Mouse (Mus musculus): ENCODE measurements around the gene Fv1. TPM values are rescaled to one million over a fixed set of nuclear protein-coding genes. Genes with fewer than 3 reads are reported as not detected.
A peak's percentile ranks its signal among the peaks of the same experiment; 100 is the strongest.
"Not testable (repeated sequence)": the region's sequence is repeated elsewhere in the genome, so short reads cannot be mapped to it uniquely, and the experiment has no call there.

Gene Fv1
- polyA plus RNA-seq (2016; fragmentation: Nextera tagmentation; extraction: Ambion mirVana): 15.4 and 16.4 TPM in 2 replicates

DNA sequence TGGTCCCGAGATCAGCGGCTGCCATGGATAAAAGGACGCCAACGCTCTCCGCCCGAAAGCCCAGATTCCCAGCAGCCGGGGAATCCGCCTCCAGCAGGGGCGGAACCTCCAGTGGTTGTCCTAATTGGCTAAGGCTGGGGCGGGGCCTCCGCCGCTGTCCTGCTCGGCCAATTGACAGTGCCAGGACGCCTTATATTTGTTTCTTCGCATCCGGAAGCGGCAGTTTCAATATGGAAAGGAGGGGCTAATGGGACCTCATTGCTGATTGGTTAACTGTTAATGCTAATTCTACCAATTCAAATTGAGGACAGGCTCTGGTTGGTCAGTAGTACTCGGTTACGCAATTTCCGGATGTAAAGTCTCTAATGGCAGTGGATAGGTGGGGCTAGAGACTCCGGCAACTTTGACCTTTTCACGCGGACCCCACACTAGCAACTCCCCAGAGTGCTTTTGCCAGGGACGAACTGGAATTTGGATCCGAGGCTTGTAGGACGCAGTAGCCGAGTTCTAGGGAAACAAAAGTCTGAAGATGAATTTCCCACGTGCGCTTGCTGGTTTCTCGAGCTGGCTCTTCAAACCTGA, at the start of gene Fv1, which contains the start of gene Miip:
Gene Fv1, plus strand, starts transcription at position 530 of the 582 bp plus-strand sequence.
Gene Miip, minus strand, starts transcription at position 367 of the 582 bp plus-strand sequence.
- no peaks in the 10 kb centered on the region for H3K27me3 ChIP-seq (ENCODE audit: poor library complexity, severe bottlenecking)
- H3K36me3 ChIP-seq (replicated peaks): peaks cover 62% of the 10 kb centered on the region
- peak; percentile 94 for DNase-seq (ENCODE audit: extremely low spot score, low spot score)
- H3K27ac ChIP-seq: peak within 1 kb of the TSS; percentile 92
- H3K4me3 ChIP-seq: peak within 1 kb of the TSS; percentile 85
- peaks cover 3% of the 10 kb centered on the region; the same call in 1 of the 2 replicates for H3K9me3 ChIP-seq
- under 1% methylated on average over 30 of the region's 30 CpGs for WGBS
- H3K4me1 ChIP-seq: peaks cover 33% of the 10 kb centered on the region

DNA sequence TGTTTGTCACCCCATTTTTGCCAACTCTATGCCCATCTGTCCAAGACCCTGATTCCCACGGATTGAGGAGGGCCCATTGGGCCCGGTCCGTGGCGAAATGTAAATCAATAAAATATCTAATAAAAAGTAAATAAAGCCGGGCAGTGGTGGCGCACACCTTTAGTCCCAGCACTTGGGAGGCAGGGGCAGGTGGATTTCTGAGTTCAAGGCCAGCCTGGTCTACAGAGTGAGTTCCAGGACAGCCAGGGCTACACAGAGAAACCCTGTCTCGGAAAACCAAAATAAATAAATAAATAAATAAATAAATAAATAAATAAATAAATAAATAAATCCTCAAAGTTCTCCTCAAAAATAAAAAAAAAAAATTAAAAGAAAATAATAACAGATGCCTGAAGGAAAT, 49.1 kb upstream of the Fv1 start:
- Histone ChIP-seq H3K36me3 (replicated peaks) (peaks cover 22% of the 10 kb centered on the region), H3K9me3 (peaks cover 68% of the 10 kb centered on the region)
- not testable (repeated sequence) for H3K27me3 ChIP-seq (ENCODE audit: poor library complexity, severe bottlenecking); H3K4me3 ChIP-seq; H3K27ac ChIP-seq; DNase-seq (ENCODE audit: extremely low spot score, low spot score); H3K4me1 ChIP-seq
- WGBS: 85% methylated on average over 7 of the region's 7 CpGs

DNA sequence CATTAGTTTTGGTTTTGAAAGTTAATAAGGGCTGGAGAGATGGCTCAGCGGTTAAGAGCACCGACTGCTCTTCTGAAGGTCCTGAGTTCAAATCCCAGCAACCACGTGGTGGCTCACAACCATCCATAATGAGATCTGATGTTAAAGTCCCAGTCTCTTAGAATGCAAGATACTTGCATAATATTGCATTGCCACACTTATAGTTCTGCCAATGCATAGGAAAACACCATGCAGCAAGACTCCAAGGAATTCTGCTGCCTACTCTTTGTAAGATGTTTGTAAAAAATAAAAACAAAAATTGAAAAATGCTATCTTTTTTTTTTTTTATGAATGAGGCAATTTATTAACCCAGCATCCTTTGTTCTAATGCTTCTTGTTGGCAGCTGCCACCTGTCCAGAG, 47.4 kb upstream of the Fv1 start:
- H3K9me3 ChIP-seq: peaks cover 79% of the 10 kb centered on the region
- WGBS: 88% methylated on average over 3 of the region's 3 CpGs
- H3K27me3 ChIP-seq (ENCODE audit: poor library complexity, severe bottlenecking): not testable (repeated sequence)

DNA sequence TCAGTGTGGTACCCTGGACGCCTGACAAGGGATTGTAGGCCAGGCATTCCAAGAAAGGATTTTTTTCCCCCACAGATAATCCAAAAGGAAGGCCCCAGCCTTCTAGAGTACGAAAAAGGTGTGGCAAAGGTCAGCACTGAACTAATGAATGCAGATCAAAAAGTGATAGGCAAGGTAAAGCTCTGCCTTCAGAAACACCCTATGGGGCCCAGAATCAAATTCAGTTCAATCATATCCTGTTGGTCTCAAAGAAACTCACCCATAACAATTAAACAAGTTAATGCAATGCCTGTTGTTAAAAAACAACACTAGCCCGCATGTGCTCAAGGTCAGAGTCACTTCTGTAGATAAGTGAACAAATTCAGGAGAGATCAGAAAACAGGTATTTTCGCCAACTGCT, 44.4 kb upstream of the Fv1 start:
- WGBS: 91% methylated on average over 4 of the region's 4 CpGs
- Histone ChIP-seq H3K9me3 (peaks cover 96% of the 10 kb centered on the region), H3K36me3 (replicated peaks) (peaks cover 69% of the 10 kb centered on the region)

More for the DNA sequence above, 47.4 kb upstream of the Fv1 start:
- DNase-seq (ENCODE audit: extremely low spot score, low spot score); H3K4me1 ChIP-seq; H3K27ac ChIP-seq; H3K4me3 ChIP-seq: not testable (repeated sequence)
- peaks cover 39% of the 10 kb centered on the region for H3K36me3 ChIP-seq (replicated peaks)

DNA sequence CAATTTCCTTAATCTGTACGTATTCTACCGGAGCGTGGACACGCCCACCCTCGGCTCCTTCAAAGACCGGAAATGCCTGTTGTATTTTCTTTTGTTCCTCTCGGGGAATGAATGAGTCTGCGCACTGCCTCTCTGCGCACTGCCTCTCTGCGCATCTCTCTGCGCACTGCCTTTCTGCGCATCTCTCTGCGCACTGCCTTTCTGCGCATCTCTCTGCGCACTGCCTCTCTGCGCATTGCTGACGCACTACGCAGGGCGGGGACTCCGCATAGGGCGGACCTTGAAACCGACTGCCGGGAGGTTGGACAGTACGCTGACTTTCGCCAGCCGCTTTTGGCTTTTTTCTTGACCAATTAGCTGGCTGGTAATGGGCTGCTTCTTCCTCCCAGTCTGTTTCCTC, 29.5 kb upstream of the Fv1 start:
- H3K4me3 ChIP-seq; DNase-seq (ENCODE audit: extremely low spot score, low spot score); H3K27me3 ChIP-seq (ENCODE audit: poor library complexity, severe bottlenecking); H3K27ac ChIP-seq; H3K4me1 ChIP-seq: not testable (repeated sequence)
- 96% methylated on average over 20 of the region's 26 CpGs for WGBS
- peaks cover 43% of the 10 kb centered on the region for H3K36me3 ChIP-seq (replicated peaks)
- H3K9me3 ChIP-seq: peaks cover 40% of the 10 kb centered on the region

More for the DNA sequence above, 44.4 kb upstream of the Fv1 start:
- no peak overlapping the region for H3K27ac ChIP-seq
- H3K4me3 ChIP-seq: no peak overlapping the region
- DNase-seq (ENCODE audit: extremely low spot score, low spot score): no peak
- no peaks in the 10 kb centered on the region for H3K4me1 ChIP-seq
- H3K27me3 ChIP-seq (ENCODE audit: poor library complexity, severe bottlenecking): no peaks in the 10 kb centered on the region

DNA sequence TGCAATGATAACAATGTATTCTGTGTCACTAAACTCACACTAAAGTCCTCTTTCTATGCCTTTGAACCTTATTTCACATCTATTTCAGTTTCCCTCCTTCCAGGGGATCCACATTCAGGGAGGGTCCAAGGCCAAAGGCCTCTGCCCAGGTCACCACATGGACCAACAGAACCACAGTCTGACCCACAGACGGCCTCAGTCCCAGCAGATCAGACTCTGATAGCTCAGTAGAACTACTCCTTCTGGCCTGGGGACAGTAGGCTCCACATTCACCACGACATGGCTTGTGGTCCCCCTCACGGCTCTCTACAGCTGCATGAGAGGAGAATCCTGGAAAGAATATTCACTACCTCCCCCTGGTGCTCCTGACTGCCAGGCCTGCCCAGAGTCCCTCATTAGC, 25.9 kb upstream of the Fv1 start:
- Histone ChIP-seq H3K4me1 (peaks cover 7% of the 10 kb centered on the region), H3K27ac (no peak overlapping the region), H3K4me3 (no peak overlapping the region), H3K36me3 (replicated peaks) (peaks cover 58% of the 10 kb centered on the region), H3K9me3 (peaks cover 36% of the 10 kb centered on the region), H3K27me3 (ENCODE audit: poor library complexity, severe bottlenecking) (no peaks in the 10 kb centered on the region)
- DNase-seq (ENCODE audit: extremely low spot score, low spot score): no peak
- WGBS: 97% methylated on average over 3 of the region's 3 CpGs

DNA sequence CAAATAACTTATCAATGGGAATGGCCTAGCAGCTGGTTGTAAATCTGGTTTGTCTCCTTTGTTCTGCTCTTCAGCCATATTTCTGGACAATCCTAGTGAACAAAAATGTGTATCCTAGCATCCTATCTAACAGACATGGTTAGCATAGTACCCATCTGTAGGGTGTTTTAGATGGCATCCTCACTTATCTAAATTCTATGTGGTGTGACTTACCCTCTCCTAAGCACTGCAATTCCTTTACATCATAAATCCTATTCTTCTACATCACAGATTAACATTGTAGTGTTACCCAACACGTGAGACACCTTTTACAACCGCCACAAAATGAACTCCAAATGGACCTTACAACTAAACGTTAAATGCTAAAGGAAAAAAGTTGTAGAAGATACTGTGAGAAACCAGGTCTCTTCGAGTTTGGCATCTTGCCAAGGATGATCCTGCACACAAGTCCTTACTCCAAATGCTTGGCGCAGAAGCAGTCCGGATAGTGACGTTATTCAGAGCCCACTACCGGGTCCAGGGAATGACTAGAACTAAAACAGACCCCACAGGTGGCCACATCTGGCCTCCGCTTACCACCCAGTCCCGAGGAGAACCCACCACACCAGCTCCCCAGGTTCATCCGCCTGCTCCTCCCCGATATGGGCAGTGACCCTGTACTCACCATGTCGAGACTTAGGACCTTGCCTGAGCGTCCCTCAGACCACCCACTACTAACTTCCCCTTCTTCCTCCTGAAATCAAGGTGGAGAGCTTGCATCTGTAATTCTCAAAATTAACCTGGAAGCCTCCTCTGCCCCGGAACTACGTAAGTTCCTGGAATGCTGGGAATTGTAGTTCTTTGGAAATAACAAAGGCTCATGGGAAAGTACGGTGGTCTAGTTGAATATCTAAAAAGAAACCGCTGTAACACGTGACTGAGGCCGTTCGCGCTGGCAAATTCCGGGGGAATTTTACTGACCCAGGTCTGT, 20.9 kb upstream of the Fv1 start, which contains the start of gene Zfp933:
Gene Zfp933, minus strand, starts transcription at position 753 of the 970 bp plus-strand sequence.
- Histone ChIP-seq H3K27ac (peak within 1 kb of the TSS; percentile 86), H3K9me3 (peaks cover 11% of the 10 kb centered on the region), H3K4me1 (peaks cover 16% of the 10 kb centered on the region), H3K4me3 (peak within 1 kb of the TSS; percentile 83), H3K36me3 (replicated peaks) (peaks cover 28% of the 10 kb centered on the region), H3K27me3 (ENCODE audit: poor library complexity, severe bottlenecking) (no peaks in the 10 kb centered on the region)
- WGBS: 4% methylated on average over 23 of the region's 23 CpGs
- peak; percentile 63 for DNase-seq (ENCODE audit: extremely low spot score, low spot score)

DNA sequence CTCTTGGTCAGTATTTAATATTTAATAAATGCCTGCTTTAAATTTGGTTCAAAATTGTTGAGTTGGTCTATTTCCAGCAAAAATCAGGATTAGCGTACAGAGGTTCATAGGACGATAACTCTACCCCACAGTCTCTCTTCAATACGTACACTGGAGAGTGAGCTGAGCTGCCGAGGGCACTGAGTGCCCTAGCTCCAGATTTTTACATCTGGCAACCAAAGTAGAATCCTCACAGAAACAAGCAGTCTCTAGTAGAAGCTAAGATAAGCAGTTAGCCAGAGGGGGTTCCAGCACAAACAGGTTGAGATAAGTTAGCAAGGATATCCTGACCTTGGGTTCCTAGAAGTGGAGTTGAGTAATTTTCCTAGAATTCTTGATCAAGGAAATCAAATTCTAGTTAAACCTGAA, 20.2 kb upstream of the Fv1 start:
- Histone ChIP-seq H3K4me3 (peak overlapping the region; percentile 83), H3K27ac (peak overlapping the region; percentile 86), H3K36me3 (replicated peaks) (peaks cover 21% of the 10 kb centered on the region), H3K4me1 (peaks cover 16% of the 10 kb centered on the region), H3K9me3 (peaks cover 4% of the 10 kb centered on the region; the same call in 1 of the 2 replicates), H3K27me3 (ENCODE audit: poor library complexity, severe bottlenecking) (no peaks in the 10 kb centered on the region)
- 10% methylated on average over 4 of the region's 4 CpGs for WGBS
- no peak for DNase-seq (ENCODE audit: extremely low spot score, low spot score)

DNA sequence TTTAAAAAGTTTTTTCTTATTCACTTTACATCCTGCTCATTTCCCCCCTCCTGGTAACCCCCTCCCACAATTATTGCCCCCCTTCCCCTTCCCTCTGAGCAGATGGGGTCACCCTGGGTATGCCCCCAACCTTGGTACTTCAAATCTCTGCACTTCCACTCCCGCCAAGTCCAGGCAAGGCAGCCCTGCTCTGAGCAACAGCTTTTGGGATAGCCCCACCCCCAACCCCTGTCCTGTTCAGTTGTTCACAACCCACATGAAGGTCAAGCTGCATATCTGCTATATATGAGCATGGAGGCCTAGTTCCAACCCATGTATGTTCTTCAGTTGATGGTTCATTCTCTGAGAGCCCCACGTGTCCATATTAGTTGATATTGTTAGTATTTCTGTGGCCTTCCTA, 18.0 kb upstream of the Fv1 start:
- H3K4me3 ChIP-seq: no peak overlapping the region
- H3K27me3 ChIP-seq (ENCODE audit: poor library complexity, severe bottlenecking): no peaks in the 10 kb centered on the region
- H3K9me3 ChIP-seq: no peaks in the 10 kb centered on the region
- no peak overlapping the region for H3K27ac ChIP-seq
- WGBS: 65% methylated on average over 2 of the region's 2 CpGs
- no peak for DNase-seq (ENCODE audit: extremely low spot score, low spot score)
- peaks cover 16% of the 10 kb centered on the region for H3K4me1 ChIP-seq
- peaks cover 3% of the 10 kb centered on the region; the same call in 1 of the 2 replicates for H3K36me3 ChIP-seq (replicated peaks)

DNA sequence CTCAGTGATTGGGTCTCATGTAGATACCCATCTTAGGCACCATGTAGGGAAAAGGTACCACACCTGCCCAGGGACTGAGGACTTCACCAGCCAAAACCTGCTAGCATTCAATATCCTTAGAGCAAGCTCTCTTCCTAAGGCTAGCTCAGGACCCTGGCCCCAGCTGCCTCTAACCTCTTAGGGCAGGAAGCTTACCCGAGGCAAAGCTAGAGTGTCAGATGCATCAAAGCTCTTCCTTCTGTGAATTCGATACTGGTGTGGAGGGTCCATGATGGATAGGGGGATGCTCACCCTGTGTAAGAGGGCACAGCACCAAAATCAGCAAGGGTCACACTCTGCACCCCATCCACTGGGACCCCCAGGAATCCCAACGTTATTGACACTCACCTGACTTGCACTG, 6.7 kb upstream of the Fv1 start:
- WGBS: 93% methylated on average over 3 of the region's 3 CpGs
- Histone ChIP-seq H3K4me1 (peaks cover 8% of the 10 kb centered on the region), H3K36me3 (replicated peaks) (peaks cover 64% of the 10 kb centered on the region)

DNA sequence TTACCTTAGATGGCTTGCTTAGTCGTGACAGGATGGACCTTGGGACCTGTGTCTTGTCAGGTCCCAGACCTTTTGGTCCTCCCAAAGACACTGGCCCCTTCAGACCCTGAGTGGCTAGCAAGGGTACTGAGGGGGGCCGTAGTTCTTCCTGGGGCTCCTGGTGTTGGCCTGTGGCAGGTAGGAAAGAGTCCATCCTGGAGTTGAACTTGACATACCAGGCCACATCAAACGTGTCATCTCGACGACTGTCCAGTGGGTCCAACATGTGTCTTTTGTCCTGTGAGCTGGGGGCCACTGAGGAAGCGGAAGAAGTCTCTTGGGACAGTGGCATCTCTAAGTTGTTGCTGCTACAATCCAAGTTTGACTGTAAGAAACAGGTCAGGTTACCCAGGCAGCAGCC, 3.1 kb upstream of the Fv1 start:
- no peak for DNase-seq (ENCODE audit: extremely low spot score, low spot score)
- Histone ChIP-seq H3K27me3 (ENCODE audit: poor library complexity, severe bottlenecking) (no peaks in the 10 kb centered on the region), H3K27ac (no peak overlapping the region), H3K4me1 (peaks cover 31% of the 10 kb centered on the region), H3K9me3 (peaks cover 3% of the 10 kb centered on the region; the same call in 1 of the 2 replicates), H3K36me3 (replicated peaks) (peaks cover 63% of the 10 kb centered on the region), H3K4me3 (no peak overlapping the region)
- WGBS: 92% methylated on average over 6 of the region's 6 CpGs

More for the DNA sequence above, 6.7 kb upstream of the Fv1 start:
- H3K4me3 ChIP-seq: no peak overlapping the region
- DNase-seq (ENCODE audit: extremely low spot score, low spot score): no peak
- H3K27ac ChIP-seq: no peak overlapping the region
- H3K27me3 ChIP-seq (ENCODE audit: poor library complexity, severe bottlenecking): no peaks in the 10 kb centered on the region
- no peaks in the 10 kb centered on the region for H3K9me3 ChIP-seq

DNA sequence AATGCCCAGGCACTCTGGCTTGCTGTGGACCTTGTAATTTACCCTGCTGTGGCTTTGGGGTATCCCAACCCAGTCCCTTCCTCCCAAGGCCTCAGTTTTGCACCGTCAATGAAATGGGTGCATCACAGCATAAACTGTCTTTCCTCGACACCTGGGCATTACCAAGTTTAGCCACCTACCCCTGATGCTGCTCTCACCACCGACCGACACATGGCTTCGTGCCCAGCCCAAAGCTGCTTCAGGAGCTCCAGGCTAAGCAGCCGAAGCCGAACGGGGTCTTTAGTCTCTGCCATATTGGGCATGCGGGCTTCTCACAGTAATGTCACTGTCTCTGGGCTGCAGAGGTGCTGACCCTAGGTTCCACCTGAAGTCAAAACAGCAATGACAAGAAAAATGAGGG, 2.7 kb upstream of the Fv1 start:
- WGBS: 96% methylated on average over 9 of the region's 9 CpGs
- Histone ChIP-seq H3K9me3 (peaks cover 3% of the 10 kb centered on the region; the same call in 1 of the 2 replicates), H3K4me1 (peaks cover 33% of the 10 kb centered on the region), H3K4me3 (no peak overlapping the region), H3K36me3 (replicated peaks) (peaks cover 62% of the 10 kb centered on the region), H3K27ac (no peak overlapping the region), H3K27me3 (ENCODE audit: poor library complexity, severe bottlenecking) (no peaks in the 10 kb centered on the region)
- DNase-seq (ENCODE audit: extremely low spot score, low spot score): no peak

All from forebrain, embryonic 10.5 days (tissue).